Mouse (Mus musculus) CD4-positive, CD25-positive, alpha-beta regulatory T cell, adult 2 months (primary cell): ENCODE results near the gene Drd2.

Experiments used
- DNase-seq: peaks from one replicate; pipeline ENCODE4 v3.0.0-alpha.2; 2012; ENCODE audit warnings: low read depth, low spot score

Drd2 gene

GRCm38 (mm10) chr9:49340136-49341043 lies at the start of gene Drd2:
TSS of gene Drd2 (plus strand) at chr9:49340627.
- DNase-seq, result no peak

DNA sequence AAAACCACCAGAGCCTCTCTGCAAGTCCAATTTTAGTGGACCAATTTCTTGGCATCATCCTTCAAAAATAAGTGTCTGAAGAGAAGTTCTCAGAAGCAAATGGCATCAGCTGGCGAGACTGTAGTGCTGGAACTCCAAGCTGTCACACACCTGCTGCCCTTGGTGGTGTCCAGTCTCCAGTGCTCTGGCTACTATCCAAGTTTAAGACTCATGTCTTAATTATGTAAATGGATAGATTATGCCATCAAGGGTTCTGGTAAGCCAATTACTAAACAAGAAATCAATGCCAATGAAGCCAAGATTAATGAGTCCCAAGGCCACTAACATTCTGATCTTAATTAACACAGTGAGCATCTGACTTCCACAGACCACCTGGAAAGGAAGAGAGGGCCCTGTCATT lies 45.3 kb upstream of the Drd2 start:
- no peak for DNase-seq

DNA sequence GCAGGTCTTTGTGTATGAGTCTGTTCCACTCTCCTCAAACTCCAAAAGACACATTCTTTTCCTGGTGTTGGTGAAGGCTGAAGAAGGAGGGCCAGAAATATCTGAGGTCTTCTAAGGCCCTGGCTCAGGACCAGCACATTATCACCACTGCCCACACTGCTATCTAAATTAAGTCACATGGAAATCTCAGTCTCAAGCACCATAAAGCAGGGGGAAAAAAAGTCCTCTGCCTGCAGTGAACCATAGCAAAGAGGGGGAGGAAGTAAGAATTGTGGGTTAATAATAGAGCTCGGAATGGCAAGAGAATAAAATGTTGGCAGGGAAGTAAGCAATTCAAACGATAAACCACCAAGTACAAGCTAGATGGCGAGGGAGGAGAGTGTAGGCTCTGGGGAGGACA lies 32.9 kb upstream of the Drd2 start:
- DNase-seq, result no peak

- no peak for DNase-seq
These were observed 29.6 kb upstream of the Drd2 start for GRCm38 (mm10) chr9:49310821-49311220.

DNA sequence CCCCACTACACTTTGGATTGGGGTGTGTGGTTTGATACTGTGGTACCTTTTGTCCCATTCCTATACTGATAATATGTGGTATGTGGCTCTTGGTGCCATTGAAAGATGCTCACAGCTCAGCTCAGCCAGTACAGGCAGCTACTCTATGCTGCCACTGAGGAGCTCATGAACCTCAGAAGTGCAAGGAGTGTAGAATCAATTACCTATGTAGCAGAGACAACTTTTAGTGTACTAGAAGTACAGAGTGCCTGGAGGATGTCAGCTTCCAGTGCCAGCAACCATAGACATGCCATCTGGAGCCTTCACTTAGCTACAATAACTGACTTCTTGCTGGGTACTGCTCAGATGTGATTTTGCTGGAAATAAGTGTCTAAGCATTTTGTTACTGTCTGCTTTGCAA lies 21.8 kb upstream of the Drd2 start:
- DNase-seq, result no peak

- DNase-seq, result no peak
These were observed 578 bp downstream of the Drd2 start for GRCm38 (mm10) chr9:49341044-49341365.

DNA sequence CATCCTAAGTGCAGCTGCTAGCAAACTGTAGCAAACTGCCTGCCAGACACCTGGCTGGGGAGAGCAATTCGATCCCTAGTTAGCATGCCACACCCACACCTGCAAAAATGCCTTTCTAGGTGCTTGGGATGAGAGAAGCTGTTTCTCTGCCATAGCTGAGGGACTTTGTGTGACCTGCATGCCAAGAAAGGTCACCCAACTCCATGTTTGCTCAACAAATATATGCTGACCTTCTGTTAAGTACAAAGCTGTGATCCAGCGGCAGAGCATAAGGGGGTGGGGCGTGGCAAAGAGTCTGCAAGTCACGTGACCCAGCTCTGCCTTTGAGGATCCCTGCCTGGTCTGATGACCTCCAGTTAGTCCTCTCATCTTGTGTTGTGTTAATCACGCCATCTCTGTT lies 25.3 kb downstream of the Drd2 start:
- no peak for DNase-seq

GRCm38 (mm10) chr9:49373946-49374345 lies 33.5 kb downstream of the Drd2 start:
- DNase-seq, result no peak

DNA sequence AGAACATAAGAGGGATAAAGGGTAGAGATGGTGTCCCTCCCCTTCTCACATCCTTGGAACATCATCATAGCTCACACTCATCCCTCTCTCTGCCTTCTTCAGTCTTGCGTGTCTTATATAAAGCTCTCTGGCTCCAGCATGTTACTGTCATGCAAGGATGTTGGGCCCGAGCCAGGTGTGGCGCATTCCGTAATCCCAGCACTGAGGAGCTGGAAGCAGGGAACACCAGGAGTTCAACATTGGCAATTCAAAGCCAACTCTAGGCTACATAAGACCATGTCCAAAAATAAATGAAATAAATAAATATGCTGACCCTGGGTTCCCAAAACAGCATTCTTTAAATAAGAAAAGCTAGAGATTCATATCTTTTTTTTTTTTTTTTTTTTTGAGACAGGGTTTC lies 39.5 kb downstream of the Drd2 start:
- no peak for DNase-seq

GRCm38 (mm10) chr9:49384041-49384440 lies 43.6 kb downstream of the Drd2 start:
- DNase-seq, result no peak

- DNase-seq, result no peak
These were observed 44.4 kb downstream of the Drd2 start for GRCm38 (mm10) chr9:49384855-49385254.

DNA sequence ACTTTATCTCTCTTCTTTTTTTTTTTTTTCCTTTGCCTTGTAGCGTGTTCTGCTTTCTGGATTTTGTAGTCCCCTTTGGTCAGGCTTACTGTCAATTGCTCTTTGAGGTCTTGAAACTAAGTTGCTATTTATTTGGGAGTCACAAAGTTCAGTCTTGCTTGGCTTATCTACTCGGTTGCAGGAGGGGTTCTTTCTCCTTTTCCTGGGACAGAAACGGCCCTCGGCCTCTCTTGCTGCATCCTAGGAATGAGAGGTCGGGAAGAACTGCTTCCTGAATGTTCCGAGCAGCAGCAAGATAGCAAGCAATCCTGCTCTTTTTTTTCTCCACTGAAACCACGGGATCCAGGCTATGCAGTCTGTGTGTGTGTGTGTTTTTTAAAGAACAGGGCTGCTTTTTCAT lies 44.9 kb downstream of the Drd2 start:
- DNase-seq, result no peak

- no peak for DNase-seq
These were observed 45.7 kb downstream of the Drd2 start for GRCm38 (mm10) chr9:49386119-49386518.

DNA sequence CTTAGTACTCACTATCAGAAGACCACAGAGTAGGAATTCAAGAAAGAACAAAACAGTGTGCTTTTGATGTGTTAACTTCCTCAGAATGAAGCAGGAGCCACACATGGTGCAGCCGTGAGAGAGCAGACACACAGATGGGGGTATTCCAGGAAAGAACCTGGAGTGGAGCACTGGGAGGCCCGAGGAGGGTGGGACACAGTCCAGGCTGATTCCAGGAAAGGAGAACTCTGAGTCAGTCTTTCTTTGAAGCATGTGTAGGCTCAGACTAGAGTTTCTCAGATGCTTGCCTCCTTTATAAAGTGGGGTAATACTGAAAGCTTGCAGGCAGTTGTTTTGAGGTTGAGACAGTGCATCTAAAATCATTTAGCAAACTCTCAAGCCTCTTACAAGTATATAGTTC lies 51.8 kb downstream of the Drd2 start:
- DNase-seq, result no peak

- no peak for DNase-seq
These were observed 55.6 kb downstream of the Drd2 start for GRCm38 (mm10) chr9:49396006-49396405.

DNA sequence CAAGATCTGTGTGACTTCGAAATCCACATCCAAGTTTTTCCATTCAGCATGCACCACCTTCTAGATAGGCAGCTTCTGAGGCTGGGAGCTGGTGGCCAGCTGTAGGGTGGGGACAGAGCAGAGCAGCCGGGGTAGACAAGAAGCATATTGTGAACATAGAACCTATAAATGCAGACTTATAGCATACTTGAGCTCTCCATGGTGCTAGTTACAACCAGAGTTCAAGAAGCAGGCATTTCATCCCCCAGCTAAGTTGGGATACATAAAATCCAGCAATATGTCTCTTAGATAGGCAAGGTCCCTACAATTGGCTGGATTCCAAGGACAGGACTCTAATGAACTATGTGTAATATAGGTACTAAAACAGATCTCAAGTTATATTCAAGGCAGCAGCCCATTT lies 63.3 kb downstream of the Drd2 start:
- no peak for DNase-seq

DNA sequence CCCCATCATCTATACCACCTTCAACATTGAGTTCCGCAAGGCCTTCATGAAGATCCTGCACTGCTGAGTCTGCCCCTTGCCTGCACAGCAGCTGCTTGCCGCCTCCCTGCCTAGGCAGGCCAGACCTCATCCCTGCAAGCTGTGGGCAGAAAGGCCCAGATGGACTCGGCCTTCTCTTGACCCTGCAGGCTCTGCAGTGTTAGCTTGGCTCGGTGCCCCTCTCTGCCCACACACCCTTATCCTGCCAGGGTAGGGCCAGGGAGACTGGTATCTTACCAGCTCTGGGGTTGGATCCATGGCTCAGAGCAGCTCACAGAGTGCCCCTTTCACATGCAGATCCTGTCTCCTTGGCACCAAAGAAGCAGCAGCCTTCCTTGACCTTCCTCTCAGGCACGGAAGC lies 66.6 kb downstream of the Drd2 start:
- DNase-seq, result no peak

DNA sequence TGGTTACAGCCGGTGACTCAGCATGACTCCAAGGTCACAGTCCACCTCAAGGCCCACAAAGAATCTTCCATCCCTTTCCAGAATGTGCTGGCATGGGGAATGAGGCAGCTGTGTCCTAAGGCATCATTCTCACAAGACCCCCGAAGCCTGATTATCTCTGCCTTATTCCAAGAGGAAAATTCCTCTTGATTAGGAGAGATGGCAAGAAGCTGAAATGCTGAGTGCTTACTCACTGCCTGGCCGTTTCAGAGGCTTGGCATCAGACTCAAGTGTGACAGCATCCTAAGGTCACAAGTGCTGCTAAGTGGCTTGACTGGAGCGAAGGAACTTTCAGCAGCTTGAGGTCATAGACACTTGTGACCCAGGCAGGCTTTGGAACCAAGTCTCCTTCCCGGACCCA lies 70.2 kb downstream of the Drd2 start:
- DNase-seq, result no peak

- no peak for DNase-seq
These were observed 83.4 kb downstream of the Drd2 start for GRCm38 (mm10) chr9:49423866-49424265.

DNA sequence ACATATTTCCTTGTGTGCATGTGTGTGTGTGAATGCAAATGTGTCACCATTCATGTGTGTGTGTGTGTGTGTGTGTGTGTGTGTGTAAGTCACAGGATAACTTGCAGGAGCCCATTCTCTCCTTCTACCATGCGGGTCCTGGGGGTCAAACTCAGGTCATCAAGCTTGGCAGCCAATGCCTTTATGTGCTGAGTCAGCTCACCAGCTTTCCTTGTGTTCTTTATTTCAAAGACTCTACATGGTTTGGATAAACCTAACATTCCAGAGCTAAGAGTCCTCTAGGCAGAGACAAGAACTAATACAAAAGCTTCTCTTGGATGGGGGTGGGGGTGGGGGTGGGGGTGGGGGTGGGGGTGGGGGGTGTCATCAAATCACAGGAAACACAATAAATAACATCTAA lies 85.2 kb downstream of the Drd2 start:
- DNase-seq, result no peak

- DNase-seq, result no peak
These were observed 86.5 kb downstream of the Drd2 start, which contains the start of gene Ankk1 for GRCm38 (mm10) chr9:49426921-49427320. TSS of gene Ankk1 (minus strand) at chr9:49427021.

DNA sequence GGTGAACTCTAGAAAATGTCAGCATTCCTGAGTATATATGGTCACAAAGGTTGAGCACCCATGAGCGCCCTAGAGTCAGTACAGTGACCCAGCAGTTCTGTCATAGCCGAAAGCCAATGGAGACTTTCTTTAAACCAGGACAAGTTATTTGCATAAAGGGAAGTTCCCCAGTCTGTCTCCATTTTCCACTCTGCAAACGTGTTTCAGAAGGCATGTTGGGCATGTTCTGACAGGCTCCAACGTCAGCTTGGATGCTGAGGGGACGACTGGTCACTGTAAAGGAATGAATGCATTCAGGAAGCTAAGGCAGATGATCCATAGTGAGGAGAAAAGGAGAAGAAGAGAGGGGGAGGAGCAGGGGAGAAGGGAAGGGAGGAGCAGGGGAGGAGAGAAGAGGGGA lies 87.1 kb downstream of the Drd2 start:
- DNase-seq, result no peak

DNA sequence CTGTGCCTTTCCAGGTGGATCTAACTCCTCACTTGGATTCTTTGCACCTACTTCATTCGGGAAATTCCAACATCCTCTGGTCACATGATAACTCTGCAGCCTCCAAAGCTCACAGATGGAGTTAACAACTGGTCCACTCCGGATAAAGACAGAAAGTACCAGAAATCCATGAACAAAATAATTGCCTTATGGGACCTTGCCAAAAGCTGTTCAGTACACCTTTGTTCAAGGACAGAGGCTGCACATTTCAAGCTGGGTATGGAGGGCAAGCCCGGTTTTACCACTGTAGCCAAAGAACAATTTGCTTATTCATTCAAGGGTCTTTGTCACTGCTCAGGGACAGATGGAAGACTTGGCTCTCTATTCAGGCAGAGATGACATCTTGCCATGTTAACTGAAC lies 102.2 kb downstream of the Drd2 start:
- no peak for DNase-seq

GRCm38 (mm10) chr9:49450491-49450890 lies 110.1 kb downstream of the Drd2 start:
- DNase-seq, result no peak
